Mouse (Mus musculus) ovary, adult 18-20 months (tissue): ENCODE measurements at regions not wholly inside any gene's neighbourhood (a gene's known extent, or its start where the extent isn't known, plus 50 kb on each side); places are given as distances from the start of the nearest gene placed in this dataset.

Experiments
- DNase-seq: peaks from one replicate; pipeline ENCODE4 v3.0.0; 2022; ENCODE audit warnings: low spot score, mixed read lengths

DNA sequence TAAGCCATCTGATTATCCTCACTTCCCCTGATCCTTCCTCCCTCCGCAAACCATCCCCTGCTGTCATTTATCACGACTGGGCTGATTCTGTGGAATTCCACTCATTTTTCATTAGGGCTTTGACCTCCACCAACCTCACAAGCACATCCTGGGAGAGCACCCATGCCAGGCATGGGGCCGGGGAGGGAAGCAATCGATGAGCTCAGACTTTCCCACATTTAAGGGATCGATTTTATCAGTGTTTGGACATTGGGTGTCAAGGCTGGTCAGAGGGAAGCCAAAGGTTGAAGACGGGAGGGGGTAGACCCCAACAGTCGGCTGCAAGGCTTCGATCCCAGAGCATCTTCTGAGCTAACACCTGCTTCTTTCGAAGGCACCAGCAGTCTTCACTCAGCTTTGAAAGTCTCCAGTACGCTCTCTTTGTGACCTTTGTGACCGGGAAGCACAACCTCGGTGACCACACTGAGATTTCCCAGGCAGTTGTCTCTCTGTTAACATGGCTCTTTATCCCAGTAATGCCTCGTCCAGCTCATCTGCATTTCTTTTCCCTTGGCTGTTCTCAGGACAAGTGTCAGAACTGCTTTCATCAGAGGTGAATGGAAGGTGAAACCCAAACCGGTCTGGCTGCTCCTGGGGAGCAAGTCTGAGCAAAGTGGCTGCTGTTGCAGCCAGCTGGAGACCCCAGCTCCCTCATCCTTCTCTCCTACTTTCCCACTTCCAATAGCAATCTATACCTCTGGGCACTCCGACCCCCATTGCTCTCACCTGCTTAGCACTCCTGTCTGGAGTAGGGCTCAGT is 53.7 kb upstream of the Sox9 start:
- no peak for DNase-seq
